Mouse (Mus musculus) kidney, adult 9 months (tissue): ENCODE results near the gene Gmds.

ENCODE experiments used
- DNase-seq: peaks from one replicate; pipeline ENCODE4 v3.0.0; 2022

Gene Gmds

DNA sequence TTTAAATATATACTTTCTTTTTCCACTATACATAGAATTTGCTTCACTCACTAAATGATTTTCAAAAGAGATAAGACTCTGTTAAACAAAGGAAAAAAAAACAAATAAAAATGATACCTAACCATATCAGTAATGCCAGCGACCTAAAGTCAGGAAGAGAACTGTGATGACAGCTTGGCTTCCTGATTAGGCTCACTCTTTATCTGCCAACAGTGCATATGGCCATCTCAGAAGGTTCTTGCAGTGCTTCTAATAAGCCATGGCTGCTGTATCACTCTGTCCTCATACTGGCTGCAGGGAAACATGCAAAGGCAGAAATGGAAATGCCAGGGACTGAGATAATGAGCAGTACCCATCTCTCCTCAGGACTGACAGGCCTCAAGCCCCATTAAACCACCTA lies 192.6 kb downstream of the Gmds start:
- no peak for DNase-seq

DNA sequence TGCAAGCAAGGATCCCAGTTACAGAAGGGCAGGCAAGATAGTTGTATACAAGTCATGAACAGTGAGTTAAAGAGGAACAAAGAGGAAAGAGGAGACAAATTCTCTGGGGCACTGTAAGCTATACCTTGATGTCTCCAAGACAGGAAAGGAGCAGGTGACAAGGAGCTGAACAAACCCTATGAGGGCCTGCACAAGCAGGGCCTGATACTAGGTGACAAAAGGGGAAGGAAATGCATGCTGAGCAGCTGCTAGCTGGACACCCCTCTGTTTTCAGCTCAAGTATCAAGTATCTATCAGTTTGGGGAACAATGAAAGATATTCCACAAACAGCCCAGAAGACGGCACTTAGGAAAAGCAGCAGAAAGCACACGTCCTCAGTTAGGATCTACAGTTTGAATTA lies 193.4 kb downstream of the Gmds start:
- no peak for DNase-seq

DNA sequence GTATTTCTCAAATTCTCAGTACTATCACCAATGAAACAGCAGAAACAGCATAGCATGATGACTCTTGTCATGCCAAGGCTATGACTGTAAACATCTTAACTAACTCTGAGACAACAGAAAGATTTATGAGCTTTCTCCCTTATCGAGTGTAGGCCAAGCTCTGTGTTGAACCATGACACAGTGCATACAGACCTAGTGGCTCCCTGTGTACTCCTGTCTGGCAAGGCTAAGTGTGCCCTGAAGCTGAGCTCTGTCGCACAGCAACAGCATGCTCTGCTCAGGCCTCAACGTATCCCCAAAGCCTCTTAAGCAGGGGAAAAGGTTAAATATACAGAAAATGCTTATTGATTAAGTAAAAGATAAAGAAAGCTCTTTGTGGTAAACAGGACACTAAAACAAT lies 194.9 kb downstream of the Gmds start:
- no peak for DNase-seq

DNA sequence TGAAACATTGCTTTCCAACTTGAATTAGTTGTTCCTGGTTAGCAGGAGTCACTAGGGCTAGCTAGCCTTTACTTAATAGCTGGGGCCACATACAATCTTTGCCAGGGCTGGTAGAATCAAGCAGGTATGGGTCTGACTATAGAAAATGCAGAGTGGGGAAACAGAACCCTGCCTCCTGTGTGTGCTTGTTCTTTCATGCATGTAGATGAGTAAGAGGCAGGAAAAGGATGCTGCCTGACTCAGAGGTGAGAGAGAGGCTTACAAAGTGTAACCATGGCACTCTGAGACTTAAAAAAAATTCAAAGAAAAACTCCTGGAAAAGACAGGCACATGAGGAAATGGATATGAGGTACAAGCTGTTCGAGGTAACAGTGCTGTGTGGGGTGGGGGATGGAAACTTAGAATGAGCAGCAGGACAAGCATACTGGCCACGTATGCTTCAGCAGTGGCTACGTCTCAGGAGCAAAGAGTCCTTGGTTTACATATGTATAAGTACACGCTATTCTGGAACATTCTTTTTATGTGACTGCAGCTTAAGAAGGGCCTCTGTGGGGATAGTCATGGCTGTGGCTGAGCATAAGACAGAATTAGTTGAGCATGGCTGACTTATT lies 203.8 kb downstream of the Gmds start:
- DNase-seq: no peak

DNA sequence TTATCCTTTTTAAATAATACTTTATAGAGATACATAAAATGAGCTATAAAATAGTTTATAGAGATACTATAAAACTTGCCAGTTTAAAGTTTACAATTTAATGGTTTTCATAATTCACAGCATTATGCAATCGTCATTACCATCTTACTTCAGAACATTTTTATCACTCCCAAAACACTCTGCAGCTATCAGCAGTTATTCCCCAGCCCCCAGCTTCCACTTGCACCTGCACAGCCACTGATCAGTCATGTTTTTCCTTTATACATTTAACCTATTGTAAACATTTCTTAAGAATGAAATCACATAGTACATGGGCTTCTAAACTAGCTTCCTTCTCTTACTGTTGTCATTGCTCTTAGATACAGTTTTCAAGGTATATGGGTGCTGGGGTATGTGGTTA lies 208.6 kb downstream of the Gmds start:
- no peak for DNase-seq

DNA sequence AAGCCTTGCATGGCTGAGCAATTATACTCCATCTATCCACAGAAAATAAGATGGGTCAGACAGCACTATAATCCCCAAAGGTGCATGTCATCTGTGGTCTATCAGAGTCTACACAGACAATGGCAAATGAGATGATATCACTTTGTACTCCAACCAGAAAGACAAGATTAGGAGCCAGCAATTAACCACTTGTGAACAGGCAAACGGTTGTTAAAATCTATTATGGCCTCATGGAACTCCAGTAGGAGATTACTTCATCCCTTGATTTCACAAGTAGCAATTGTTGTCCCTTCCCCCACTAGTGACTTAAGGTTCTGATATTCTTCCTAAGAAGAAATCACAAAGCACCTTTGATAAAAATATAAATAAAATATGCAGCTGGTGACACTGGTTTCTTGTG lies 220.2 kb downstream of the Gmds start:
- DNase-seq: no peak

DNA sequence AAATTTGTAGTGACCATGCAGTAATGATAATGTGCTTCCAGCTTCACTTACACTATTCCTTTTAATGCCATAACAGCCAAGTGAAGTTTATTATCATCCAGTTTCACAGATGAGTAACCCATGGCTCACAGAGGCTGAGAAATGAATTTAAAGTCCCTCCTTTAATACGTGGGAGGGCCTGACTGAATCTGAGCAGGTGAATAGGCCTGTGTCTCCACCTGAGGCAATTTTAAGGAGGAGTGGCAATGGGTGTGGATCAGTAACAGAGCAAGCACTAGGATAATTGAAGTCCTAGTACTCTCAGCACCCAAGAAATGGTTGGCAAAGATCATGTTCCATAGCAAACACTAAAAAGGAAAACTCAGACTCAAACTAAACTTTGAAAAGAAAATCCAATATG lies 223.1 kb downstream of the Gmds start:
- DNase-seq: no peak

DNA sequence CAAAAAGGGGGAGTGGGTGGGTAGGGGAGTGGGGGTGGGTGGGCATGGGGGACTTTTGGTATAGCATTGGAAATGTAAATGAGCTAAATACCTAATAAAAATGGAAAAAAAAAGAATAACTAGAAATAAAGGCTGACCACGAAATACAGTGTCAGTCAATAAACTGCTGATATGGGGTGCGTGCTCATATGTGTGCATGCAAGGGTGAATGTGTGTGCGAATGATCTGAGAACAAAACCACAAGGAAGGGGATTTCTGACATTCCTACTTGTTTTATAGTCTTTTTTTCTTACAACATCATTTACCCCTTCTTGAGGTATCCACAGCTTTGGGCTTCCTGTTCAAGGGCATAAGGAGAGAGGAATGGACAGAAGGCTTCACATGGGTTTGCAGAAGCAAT lies 224.7 kb downstream of the Gmds start:
- DNase-seq: no peak

DNA sequence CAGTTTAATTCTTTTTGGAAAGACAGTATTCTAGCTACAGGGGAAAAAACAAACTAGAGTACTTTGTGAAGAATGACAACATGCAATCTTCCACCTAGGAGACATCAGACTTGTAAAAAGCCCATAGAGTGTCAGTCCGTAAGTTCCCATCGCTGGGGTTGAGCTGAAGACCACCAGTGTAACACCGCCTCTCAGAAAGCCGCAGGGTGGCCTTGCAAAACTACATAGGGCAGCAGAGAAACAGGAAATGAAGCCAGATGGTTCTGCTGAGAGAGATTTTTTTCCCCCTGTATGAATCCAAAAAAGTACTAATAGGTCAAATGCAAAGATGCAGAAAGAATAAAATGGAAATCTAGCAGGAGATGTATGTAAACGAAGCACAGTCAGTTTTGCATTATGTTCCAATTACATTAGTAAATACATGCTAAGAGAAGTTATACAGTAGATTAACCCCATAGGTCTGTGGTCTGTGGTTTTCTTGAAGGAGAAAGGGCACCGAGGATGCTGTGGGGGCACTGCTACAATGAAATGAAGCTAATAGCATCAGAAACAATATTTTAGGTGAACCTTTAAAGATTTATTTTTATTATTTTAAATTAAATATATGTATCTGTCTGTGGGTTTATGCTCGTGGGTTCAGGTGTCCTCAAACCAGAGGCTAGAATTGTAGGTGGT lies 250.1 kb downstream of the Gmds start:
- DNase-seq: no peak

DNA sequence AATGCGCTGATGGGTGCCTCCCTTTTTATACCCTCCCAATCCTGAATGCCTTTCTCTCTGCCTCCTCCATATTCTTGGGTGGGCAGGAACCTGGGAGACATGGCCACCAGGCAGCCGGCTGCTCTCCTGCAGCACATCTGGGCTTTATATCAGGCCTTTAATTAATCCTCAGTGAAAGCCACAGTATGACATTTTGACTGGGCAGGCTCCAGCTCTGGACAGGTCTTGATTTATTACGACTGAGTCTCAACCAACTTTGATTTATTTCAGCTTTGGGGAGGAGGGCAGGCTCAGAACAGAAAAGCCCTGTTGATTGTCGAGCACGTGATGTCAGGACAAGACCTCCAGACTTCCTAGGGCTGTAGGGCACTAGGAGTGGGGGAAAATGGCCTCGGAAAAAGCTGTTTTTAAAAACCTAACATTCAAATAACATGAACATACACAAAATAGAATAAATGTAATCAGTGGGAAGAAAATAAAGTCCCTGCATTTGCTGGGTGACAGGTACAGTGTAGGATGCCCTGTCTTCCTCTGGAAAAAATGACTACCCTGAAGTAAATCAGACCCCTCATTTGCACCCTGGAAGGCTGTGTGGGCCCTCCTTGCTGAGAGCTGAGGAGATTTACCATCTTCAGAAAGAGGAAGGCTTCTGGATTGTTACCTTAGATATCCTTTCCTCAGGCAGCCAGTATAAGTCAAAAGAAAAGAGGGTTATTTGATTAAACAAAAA lies 257.9 kb downstream of the Gmds start:
- peak; percentile 2 for DNase-seq

DNA sequence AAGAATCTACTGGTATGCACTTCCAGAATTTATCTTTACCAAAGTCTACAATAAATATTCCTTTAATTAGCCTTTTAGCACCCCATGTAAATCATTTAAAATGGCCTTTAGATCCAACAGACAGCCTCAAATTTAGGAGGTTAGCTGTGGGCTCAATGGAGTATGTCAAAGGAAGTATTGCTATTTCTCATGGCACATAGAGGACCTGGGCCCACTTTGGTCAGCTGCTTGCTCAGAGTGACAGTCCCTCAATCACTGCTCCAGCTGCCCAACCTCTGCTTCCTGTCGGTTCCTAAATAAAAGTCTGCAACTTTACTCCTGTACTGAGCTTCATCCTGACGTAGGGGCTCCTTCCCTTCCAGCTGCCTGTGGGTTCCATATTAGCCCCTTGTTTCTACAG lies 264.9 kb downstream of the Gmds start:
- DNase-seq: no peak

DNA sequence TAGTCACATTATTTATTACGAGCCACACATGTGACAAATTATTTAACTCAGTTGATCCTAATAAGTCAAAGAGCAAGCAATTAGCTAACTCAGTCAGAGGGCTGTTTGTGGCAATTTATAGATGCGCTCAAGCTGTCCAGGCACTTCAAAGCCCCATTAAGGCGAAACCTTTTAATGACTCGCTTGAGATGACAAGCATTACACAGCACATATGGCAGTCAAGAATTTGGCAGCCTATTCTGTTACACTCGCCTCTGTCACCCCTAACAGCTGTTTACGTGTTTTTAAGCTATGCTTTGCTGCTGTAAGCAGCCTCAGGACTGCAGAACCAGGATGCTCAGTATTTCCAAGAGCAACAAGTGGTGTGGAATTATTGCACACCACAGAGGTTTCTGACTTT lies 283.2 kb downstream of the Gmds start:
- DNase-seq: peak; percentile 36

DNA sequence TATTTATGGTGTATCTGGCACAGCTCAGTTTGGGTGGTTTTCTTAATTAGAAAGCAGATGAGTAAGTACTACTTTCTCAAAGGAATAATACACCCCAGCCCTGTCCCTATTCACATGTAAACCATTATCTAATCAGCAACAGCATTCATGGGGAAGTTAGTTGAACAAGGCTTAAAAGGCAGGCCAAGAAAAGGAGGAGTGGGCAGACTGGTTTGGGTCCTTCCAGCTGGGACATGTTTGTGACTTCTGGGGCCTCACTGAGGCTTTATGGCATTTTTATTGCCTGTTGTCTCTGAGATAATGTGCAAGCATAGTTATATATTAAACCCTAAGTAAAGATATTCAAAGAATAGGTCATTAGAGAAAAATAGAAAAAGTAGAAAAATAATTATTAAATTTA lies 285.0 kb downstream of the Gmds start:
- no peak for DNase-seq

DNA sequence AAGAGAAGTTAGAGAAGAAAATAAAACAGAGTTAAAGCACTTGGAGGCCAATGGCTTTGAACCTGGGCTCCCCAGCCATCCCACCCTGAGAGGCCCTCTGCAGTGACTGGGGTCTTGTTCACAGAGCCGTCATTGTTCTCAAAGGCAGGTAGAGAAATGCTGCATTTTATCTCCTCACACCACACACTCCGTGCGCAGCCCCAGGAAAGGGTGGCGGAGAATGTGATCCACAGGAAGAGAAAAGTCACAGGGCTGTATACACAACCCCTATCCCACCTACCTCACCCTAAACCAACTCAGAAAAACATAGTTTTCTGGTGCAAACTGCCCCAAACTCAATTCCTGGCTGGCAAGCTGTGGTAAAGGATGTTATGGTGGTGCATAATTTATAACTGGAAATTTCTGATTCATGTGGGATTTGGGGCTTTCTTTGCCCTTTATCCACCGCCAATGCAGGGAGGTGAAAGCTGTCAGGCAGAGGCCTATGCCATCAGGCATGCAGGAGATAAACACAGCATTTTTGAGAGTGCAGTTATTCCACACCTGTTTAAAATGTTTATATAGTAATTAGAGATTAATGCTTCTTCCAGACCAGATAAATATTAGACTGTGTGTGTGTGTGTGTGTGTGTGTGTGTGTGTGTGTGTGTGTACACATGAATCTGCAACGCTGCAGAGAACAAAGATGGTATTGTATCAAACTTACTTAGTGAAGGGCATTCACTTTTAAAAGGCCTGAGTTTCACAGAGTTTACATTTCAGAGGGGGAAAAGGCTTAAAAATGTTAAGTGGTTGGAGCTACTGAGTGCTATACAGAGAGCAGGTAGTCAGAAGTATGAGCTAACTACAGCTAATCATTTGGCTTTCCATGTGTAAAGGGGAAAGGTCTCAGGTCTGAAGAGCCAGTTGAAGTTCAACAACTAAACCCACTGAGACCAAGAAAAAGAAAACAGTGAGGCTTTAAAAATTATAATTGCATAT lies 290.3 kb downstream of the Gmds start:
- no peak for DNase-seq

DNA sequence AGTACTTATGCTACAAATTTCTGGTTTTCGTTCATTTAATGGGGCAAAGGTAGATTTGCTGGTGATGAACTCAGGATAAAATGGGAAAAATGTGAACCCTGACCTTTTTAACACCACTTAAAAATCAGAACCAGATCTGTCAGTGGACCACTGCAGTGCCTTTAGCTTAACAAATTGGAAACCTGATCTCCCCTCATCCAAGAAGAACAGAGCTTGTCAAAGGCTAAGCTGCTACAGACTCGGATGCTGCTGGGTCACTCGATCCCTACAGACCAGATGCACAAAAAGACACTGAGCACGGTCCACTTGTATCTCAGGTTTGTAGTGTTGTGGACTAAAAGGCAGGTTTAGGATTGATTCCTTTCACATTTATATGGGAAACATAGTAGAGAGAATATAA lies 291.6 kb downstream of the Gmds start:
- no peak for DNase-seq

DNA sequence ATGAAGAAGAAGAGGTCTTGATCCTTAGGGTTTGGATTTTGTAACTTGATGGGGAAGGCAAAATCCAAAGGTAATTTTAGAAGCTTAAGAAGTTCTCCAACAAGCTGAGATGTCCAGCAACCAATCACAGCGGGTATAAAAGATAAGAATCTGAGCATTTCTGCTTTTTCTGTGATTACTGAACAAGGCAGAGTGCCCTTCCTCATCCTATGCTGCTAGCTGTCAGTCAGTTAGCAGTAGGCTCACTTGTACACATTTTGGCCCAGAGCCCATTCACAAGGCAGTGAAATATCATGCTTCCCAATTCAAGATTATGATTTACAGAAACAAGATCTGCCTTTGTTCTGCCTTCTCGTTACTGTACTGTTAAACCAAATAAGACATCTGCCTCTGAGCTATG lies 295.8 kb downstream of the Gmds start:
- no peak for DNase-seq

DNA sequence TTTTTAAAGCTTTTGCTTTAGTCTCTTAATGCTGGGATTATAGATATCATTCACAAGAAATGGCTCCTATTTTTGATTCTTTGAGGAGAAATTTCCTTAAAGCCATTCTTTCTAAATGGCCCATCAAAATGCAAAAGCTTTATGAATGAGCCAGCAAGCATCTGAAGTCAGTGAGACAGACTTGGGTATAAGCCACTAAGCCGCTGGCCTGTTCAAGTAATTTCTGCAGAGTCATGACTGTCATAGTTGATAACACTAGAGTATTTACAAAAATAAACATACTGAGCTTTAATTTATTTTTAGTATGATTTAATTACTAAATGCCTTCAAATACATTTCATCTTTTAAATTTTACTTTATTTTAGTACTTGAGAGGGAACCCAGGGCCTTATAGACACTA lies 297.7 kb downstream of the Gmds start:
- DNase-seq: no peak

DNA sequence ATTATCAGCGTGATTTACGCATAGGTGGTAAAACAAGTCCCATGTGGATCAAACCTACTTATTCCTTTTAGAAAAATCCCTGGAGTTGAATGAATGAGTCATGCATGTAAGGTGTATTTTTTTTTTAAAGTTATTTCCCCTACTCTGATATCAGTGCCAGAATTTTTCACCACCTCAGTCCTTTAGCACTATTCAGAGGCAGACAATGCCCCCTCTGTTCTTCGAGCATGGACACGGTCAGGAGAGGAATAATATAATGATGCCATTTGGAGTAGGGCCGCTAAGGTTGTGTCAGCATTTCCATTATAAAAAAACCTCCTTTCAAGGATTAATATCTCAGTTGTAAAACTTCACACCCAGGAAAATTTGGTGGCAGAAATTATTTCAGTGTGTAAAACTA lies 301.6 kb downstream of the Gmds start:
- no peak for DNase-seq

DNA sequence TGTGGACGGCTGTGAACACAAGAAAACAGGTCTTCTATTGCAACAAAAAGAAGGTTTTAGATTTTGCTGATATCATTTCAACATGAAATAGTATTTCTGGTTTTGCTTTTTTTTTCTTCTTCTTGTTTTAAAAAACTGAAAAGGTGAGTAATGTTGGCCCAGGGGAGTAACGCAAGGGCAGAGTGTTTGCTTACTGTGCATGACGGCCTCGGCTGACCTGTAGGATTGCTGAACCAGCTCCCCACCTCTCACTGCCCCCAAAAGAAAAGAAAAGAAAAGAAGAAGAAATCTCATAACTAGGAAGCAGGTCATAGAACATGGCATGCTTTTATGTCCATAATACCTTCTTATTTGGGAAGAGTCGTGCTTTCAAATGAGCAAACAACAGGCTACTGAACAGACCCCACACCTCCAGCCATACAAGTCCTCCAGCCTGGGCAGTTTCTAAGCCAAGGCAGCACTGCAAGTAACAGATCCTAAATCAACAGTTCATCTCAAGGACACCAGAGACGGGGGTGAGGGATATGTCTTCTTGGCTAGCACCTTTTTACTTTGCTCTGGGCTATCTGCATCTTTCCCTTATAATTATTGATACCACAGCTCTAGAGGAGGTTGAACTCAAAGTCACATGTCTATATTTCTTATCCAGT lies 303.6 kb downstream of the Gmds start:
- DNase-seq: no peak

DNA sequence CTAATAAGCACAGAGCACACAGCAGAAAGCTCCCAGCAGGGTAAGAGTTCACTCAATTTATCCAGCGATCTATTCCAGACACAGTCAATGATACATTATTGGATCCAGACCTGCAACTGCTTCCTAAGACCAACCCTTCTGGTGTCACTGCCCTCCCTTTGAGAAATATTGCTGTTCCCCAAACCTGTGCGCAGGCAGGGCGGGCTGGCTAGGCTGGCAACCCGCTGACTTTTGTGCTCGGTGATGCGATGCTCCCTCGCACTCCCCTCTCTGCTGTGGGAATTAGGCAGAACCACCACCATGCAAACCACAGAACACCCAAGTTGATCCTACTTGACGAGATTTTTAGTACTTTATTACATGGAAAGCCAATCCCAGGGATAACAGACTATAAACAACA lies 304.4 kb downstream of the Gmds start:
- DNase-seq: no peak

DNA sequence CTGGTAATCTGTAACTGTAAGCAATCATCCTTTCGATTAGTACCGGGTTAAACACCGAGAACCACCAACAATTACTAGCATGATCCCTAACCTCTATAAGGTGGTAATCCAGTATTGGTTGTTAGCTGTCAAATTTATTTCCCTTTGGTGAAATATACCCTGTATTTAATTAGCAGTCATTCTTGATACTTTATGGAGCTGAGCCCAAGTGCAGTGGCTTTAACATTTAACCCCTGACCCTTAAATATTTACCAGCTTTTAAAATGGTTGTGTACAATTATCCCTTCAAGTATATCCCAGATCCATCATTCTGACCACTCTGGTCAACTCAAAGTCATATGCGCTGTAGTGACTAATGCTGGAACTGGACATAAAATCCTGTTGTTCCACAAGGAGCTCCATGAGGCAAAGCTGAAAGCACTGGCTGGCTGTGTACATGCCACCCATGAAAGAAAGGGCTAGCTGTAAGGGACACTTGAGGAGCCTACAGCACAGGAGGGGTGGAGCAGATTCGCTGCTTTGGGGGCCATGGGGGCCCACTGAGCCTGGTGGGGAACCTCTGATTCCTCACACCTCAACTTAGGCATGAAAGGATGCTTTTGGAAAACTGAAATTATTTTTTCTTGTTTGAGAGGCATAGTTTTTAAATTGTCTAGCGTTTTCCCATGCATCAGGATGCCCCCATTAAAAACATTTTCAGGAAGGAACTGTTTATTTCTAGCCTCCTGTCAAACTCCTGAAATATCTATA lies 312.1 kb downstream of the Gmds start:
- DNase-seq: no peak

DNA sequence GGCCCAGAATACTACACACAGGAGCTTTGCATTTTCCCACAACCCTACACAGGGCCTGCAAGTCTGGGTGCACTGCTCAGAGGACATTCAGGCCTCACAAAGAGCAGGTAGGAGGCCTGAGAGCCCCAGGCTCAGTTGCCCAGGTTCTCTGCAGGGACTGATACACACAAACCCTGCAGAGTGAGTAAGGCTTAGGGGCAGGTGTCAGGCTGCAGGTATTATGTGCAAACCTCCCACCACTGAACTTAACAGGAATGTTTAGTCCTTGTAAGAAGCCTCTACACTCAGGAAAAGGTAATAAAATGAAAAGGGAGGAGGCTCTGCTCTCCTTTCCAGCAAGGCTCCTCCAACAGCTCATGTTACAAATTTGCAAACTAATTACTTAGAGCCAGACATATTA lies 313.7 kb downstream of the Gmds start:
- peak; percentile 5 for DNase-seq
